Mouse (Mus musculus) forebrain, embryonic 15.5 days (tissue): ENCODE results near the gene Pdcl2. TPM values are rescaled to one million over a fixed set of nuclear protein-coding genes. Genes with fewer than 3 reads are reported as not detected.

Experiments
- ATAC-seq: fragments of 200-750 bp; cut with Nextera tagmentation; replicated peaks from 2 replicates; pipeline ENCODE4 v1.8.0; 2017; ENCODE audit warnings: mild to moderate bottlenecking, moderate TSS enrichment, moderate library complexity
- H3K27ac ChIP-seq: fragments of 300-500 bp; sonication (generic); replicated peaks from 2 replicates; pipeline ENCODE4 v1.5.1; 2015; ENCODE audit warnings: mild to moderate bottlenecking, inconsistent platforms
- H3K27me3 ChIP-seq: fragments of 300-500 bp; sonication (generic); 2 replicates; pipeline ENCODE4 v1.6.1; 2015; ENCODE audit warnings: inconsistent platforms
- H3K36me3 ChIP-seq: fragments of 300-500 bp; sonication (generic); 2 replicates; pipeline ENCODE4 v1.6.1; 2015; ENCODE audit warnings: mild to moderate bottlenecking, inconsistent platforms
- H3K4me1 ChIP-seq: fragments of 300-500 bp; sonication (generic); 2 replicates; pipeline ENCODE4 v1.6.1; 2015; ENCODE audit warnings: inconsistent platforms
- H3K4me2 ChIP-seq: fragments of 300-500 bp; sonication (generic); replicated peaks from 2 replicates; pipeline ENCODE4 v1.6.1; 2015; ENCODE audit warnings: mild to moderate bottlenecking, inconsistent platforms
- H3K4me3 ChIP-seq: fragments of 300-500 bp; sonication (generic); 2 replicates; pipeline ENCODE4 v1.5.1; 2015; ENCODE audit warnings: mild to moderate bottlenecking, inconsistent platforms
- H3K9ac ChIP-seq: fragments of 300-500 bp; sonication (generic); replicated peaks from 2 replicates; pipeline ENCODE4 v1.6.1; 2015; ENCODE audit warnings: mild to moderate bottlenecking, inconsistent platforms
- H3K9me3 ChIP-seq: fragments of 300-500 bp; sonication (generic); 2 replicates; pipeline ENCODE4 v1.6.1; 2016; ENCODE audit warnings: inconsistent platforms
- WGBS: fragments of 180-500 bp; shearing (Covaris S2); methylation state at CpG from one replicate; pipeline ENCODE4 v1.1.7; 2015; ENCODE audit warnings: mixed read lengths; 5-methylcytosine and 5-hydroxymethylcytosine counted together
- polyA plus RNA-seq: library from polyadenylated mRNA; unstranded; fragments of >200 nt; fragmentation: Nextera tagmentation; extraction: Ambion mirVana; gene quantifications from 2 replicates; pipeline ENCODE4 v1.2.1, GENCODE M21; 2015

The Pdcl2 gene
- polyA plus RNA-seq, 1 experiment from 2014 or later = not detected

- Histone ChIP-seq H3K27me3 (no peaks in the 10 kb centered on the region), H3K27ac (no peak overlapping the region), H3K9me3 (no peaks in the 10 kb centered on the region), H3K9ac (no peak overlapping the region), H3K4me1 (no peaks in the 10 kb centered on the region), H3K4me3 (no peak overlapping the region), H3K36me3 (no peaks in the 10 kb centered on the region), H3K4me2 (no peak overlapping the region)
- WGBS = 53% methylated on average over 4 of the region's 4 CpGs
- ATAC-seq = no peak
Observed at GRCm38 (mm10) chr5:76333833-76334232, 2.9 kb upstream of the Pdcl2 start.

DNA sequence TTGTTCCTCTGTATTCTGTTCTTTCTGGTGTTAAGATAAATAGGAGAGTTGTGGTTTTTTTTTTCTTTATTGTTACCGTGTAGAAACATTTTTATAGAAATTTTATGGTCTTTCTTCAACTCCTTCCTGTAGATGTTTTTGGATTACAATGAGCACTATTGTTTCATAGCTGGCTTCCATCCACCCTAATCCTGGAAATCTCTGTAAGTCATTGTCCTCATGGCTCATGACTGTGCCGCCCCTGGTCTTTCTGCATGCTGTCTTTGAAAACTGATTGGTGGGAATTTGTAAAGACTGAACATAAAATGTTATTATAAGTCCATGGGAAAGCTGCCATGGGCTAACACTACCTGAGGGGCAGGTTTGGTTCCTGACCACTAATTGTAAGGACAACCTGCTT lies 3.7 kb downstream of the Pdcl2 start:
- Histone ChIP-seq H3K27me3 (no peaks in the 10 kb centered on the region), H3K4me1 (0 out of 2 replicates have a peak, but pooled peaks cover 2% of the 10 kb centered on the region), H3K9ac (no peak overlapping the region), H3K4me2 (no peak overlapping the region), H3K9me3 (no peaks in the 10 kb centered on the region), H3K36me3 (no peaks in the 10 kb centered on the region), H3K27ac (no peak overlapping the region), H3K4me3 (no peak overlapping the region)
- no peak for ATAC-seq
- WGBS = 50% methylated on average over 2 of the region's 2 CpGs

GRCm38 (mm10) chr5:76325113-76325512 lies 5.8 kb downstream of the Pdcl2 start:
- Histone ChIP-seq H3K36me3 (no peaks in the 10 kb centered on the region), H3K4me3 (no peak overlapping the region), H3K4me1 (0 out of 2 replicates have a peak, but pooled peaks cover 6% of the 10 kb centered on the region), H3K9ac (no peak overlapping the region), H3K4me2 (no peak overlapping the region), H3K27me3 (no peaks in the 10 kb centered on the region), H3K9me3 (no peaks in the 10 kb centered on the region), H3K27ac (no peak overlapping the region)
- no peak for ATAC-seq
- 92% methylated on average over 4 of the region's 4 CpGs for WGBS

DNA sequence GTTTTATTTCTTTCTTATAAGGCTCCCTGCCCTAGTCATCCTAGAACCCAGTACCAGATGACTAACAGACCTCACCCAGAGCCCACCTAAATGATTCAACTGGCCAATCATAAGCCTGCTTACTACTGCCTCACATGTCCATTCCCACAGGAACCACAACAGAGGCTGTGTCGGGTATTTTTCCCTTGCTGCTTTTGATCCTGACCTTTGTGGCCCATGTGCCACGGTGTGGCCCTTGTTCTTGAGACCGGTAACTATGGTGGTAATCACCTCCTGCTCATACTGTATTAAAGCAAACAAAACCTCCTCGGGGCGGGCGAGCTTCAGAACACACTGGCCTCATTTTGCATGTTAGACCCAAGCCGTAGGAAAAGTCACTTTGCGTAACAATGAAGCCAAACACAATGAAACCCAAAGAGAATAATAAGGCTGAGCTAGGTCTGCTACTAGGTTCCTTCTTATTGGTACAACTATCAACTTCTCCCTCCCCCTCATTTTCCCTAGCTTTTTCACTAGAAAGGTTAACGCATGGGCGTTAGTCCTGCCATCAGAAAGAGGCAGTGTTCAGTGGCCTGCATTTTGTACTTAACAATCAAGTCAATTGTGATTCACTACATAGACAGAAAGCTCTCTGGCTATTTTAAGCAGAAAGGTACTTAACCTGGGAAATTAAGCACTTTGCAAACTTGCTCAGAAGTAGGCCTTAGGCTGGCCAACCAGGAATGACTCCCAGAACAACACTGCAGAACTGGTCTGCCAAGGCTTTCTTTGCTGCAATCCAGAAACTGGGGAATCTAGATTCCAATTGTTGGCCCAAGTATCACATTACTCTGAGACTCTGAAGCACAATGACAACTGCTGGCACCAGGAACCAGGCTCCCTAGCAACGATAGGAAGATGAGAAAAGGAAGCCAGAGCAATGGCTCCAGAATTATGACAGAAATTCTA lies 9.4 kb downstream of the Pdcl2 start:
- Histone ChIP-seq H3K27ac (no peak overlapping the region), H3K4me2 (no peak overlapping the region), H3K4me1 (0 out of 2 replicates have a peak, but pooled peaks cover 4% of the 10 kb centered on the region), H3K4me3 (no peak overlapping the region), H3K27me3 (no peaks in the 10 kb centered on the region), H3K36me3 (no peaks in the 10 kb centered on the region), H3K9ac (no peak overlapping the region), H3K9me3 (no peaks in the 10 kb centered on the region)
- WGBS = 17% methylated on average over 11 of the region's 11 CpGs
- no peak for ATAC-seq

GRCm38 (mm10) chr5:76308206-76308605 lies 22.8 kb downstream of the Pdcl2 start:
- H3K4me1 ChIP-seq = peaks cover 10% of the 10 kb centered on the region
- H3K9ac ChIP-seq = no peak overlapping the region
- WGBS = 63% methylated on average over 2 of the region's 2 CpGs
- no peaks in the 10 kb centered on the region for H3K36me3 ChIP-seq
- no peaks in the 10 kb centered on the region for H3K27me3 ChIP-seq
- no peak overlapping the region for H3K4me3 ChIP-seq
- no peak for ATAC-seq
- H3K4me2 ChIP-seq = no peak overlapping the region
- no peaks in the 10 kb centered on the region for H3K9me3 ChIP-seq
- H3K27ac ChIP-seq = no peak overlapping the region

DNA sequence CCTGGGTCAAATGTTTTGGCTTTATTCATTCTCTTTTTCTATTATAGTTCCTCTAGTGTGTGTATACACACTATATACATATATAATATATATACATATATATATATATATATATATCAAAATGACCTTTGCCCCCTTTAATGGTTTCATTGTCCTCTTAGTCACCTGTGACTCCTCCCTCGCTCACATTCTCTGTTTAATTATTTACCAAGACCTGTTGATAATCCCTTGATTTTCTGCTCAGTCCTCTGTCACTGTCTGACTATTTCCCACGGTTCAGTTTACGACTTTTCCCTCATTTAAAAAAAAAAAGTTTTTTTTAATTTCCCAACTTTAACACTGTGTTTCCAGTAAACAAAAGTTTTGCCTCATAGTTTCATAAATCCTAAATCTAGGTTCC lies 24.7 kb downstream of the Pdcl2 start:
- Histone ChIP-seq H3K4me2 (no peak overlapping the region), H3K4me1 (peaks cover 24% of the 10 kb centered on the region), H3K9me3 (no peaks in the 10 kb centered on the region), H3K27ac (no peak overlapping the region), H3K36me3 (no peaks in the 10 kb centered on the region), H3K27me3 (no peaks in the 10 kb centered on the region), H3K9ac (no peak overlapping the region), H3K4me3 (no peak overlapping the region)
- 80% methylated on average over 3 of the region's 3 CpGs for WGBS
- ATAC-seq = no peak

DNA sequence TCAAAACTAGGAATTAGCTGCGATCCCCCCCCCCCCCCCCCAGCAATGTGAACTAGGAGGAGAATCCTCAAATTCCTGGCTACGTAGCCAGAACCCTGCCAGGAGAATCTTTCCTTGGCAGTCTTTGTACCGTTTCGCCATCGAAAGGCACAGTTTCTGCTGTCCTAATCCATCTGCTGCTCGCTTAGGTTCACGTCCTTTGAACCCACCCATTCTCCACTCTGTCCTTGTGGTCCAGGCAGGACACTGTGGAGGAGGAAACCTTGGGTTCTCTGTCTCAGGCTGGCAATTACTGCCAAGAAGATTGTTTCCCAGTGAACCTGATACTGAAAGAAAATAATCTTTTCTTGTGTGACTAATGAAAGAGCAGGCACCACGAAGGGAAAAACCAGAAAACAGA lies 25.3 kb downstream of the Pdcl2 start:
- H3K27me3 ChIP-seq = no peaks in the 10 kb centered on the region
- WGBS = 6% methylated on average over 8 of the region's 8 CpGs
- H3K27ac ChIP-seq = no peak overlapping the region
- H3K9ac ChIP-seq = peak overlapping the region; percentile 36; the same call in 1 of the 2 replicates
- no peaks in the 10 kb centered on the region for H3K9me3 ChIP-seq
- H3K4me3 ChIP-seq = peak overlapping the region; percentile 98
- H3K36me3 ChIP-seq = no peaks in the 10 kb centered on the region
- ATAC-seq = no peak
- H3K4me1 ChIP-seq = peaks cover 31% of the 10 kb centered on the region
- peak overlapping the region; percentile 76 for H3K4me2 ChIP-seq

DNA sequence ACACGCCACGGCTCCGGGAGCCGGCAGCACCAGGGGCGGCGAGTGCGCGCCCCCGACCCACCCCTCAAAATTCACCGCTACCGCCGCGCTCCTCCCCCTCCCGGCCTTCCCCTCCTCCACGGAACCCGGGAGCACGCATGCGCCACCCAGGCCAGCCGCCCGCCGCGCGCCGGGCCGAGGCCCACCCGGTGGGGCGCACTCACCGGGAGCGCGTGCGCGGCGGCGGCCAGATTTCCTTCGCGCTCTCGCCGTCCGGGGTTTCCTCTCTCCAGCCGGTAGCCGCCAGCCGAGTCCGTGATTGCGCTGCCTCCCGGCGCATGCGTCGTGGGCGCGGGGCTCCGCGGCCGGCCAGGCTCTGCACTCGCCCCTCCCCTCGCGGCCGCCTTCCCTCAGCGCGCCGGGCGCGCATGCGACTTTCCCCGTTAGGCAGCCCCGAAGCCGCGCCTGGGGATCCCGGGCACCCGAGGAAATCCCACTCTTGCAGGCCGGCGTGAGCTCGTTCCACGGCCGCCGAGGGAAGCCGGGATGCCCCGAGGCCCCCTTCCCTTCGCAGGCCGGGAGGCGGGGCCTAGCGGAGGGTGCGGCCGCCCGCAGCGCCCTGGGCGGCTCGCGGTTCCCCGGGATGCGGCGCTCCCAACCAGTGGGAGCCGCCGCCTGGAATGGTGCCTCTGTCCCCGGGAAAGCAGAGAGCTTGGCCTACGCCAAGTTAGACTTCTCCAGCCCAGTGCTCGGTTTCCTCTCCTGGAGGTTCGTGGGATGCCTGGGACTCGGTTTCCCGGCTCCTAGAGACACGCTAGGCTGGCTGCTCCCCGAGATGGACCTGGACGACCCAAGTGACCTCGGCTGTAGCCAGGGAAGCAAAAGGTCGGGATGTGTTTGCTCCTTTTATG lies 26.3 kb downstream of the Pdcl2 start, which contains the start of gene Clock:
Clock (minus strand) TSS at position 341 of the 890 bp plus-strand sequence.
- ATAC-seq = peak; percentile 93
- H3K4me3 ChIP-seq = peak within 1 kb of the TSS; percentile 98
- peak within 1 kb of the TSS; percentile 99 for H3K27ac ChIP-seq
- peak within 1 kb of the TSS; percentile 98 for H3K9ac ChIP-seq
- no peaks in the 10 kb centered on the region for H3K27me3 ChIP-seq
- peaks cover 32% of the 10 kb centered on the region for H3K4me1 ChIP-seq
- H3K4me2 ChIP-seq = peak within 1 kb of the TSS; percentile 76
- H3K36me3 ChIP-seq = no peaks in the 10 kb centered on the region
- H3K9me3 ChIP-seq = no peaks in the 10 kb centered on the region
- WGBS = under 1% methylated on average over 77 of the region's 104 CpGs

GRCm38 (mm10) chr5:76303745-76304451 lies 27.1 kb downstream of the Pdcl2 start:
- Histone ChIP-seq H3K9me3 (no peaks in the 10 kb centered on the region), H3K27ac (peak overlapping the region; percentile 99), H3K27me3 (no peaks in the 10 kb centered on the region), H3K9ac (peak overlapping the region; percentile 98), H3K36me3 (no peaks in the 10 kb centered on the region), H3K4me1 (peaks cover 32% of the 10 kb centered on the region), H3K4me3 (peak overlapping the region; percentile 98), H3K4me2 (peak overlapping the region; percentile 76)
- under 1% methylated on average over 94 of the region's 100 CpGs for WGBS
- ATAC-seq = peak; percentile 79

DNA sequence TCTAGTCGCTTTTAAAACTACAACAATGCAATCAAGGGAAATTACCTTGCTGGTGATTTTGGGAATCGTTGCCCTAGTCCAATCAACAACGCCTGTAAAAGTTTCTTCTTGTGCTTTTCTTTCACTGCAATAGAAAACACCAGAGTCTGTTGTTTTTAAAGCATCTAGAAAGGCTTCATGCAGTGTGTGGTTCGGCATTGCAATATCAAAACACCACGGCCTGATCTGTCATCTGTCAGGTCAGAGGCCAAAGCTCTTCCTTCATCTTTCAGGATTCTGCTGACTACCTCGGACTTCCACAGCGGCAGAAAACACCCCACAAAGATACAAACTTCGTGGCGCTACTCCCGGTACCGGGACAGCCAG lies 27.6 kb downstream of the Pdcl2 start:
- H3K4me1 ChIP-seq = peaks cover 36% of the 10 kb centered on the region
- peak overlapping the region; percentile 76 for H3K4me2 ChIP-seq
- H3K9ac ChIP-seq = peak overlapping the region; percentile 98
- no peaks in the 10 kb centered on the region for H3K27me3 ChIP-seq
- no peaks in the 10 kb centered on the region for H3K36me3 ChIP-seq
- peak overlapping the region; percentile 98 for H3K4me3 ChIP-seq
- WGBS = 2% methylated on average over 11 of the region's 11 CpGs
- ATAC-seq = no peak
- peak overlapping the region; percentile 99 for H3K27ac ChIP-seq
- no peaks in the 10 kb centered on the region for H3K9me3 ChIP-seq

DNA sequence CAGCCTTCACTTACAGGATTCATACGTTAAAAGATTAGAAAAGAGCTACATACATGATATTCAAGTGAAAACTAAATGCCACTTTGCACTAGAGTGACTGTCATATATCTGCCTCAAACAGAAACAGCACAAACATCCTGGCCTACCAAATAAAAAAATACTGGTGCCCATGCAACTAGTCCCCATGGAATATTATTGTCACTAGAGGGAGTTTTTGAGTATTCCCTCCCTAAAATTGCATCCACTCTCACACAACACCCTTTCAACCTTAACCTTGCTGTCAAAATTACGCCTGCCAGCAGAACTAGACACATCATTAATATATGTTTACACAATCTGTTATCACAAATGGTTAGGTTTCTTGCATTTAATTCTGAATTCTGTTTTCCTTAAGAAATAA lies 28.9 kb downstream of the Pdcl2 start:
- Histone ChIP-seq H3K9me3 (no peaks in the 10 kb centered on the region), H3K4me2 (no peak overlapping the region), H3K9ac (no peak overlapping the region), H3K4me3 (no peak overlapping the region), H3K27me3 (no peaks in the 10 kb centered on the region), H3K36me3 (no peaks in the 10 kb centered on the region), H3K27ac (no peak overlapping the region), H3K4me1 (peaks cover 36% of the 10 kb centered on the region)
- 85% methylated on average over 2 of the region's 2 CpGs for WGBS
- ATAC-seq = no peak
